Mouse (Mus musculus) B cell, adult 2 months (primary cell): Measurements from ENCODE around the gene Cnot8.
"Not testable (repeated sequence)": the region's sequence is repeated elsewhere in the genome, so short reads cannot be mapped to it uniquely, and the experiment has no call there.

Experiments used
- DNase-seq, 2 experiments: peaks; one replicate each; pipeline ENCODE4 v3.0.0; 2022

Cnot8 gene

DNA sequence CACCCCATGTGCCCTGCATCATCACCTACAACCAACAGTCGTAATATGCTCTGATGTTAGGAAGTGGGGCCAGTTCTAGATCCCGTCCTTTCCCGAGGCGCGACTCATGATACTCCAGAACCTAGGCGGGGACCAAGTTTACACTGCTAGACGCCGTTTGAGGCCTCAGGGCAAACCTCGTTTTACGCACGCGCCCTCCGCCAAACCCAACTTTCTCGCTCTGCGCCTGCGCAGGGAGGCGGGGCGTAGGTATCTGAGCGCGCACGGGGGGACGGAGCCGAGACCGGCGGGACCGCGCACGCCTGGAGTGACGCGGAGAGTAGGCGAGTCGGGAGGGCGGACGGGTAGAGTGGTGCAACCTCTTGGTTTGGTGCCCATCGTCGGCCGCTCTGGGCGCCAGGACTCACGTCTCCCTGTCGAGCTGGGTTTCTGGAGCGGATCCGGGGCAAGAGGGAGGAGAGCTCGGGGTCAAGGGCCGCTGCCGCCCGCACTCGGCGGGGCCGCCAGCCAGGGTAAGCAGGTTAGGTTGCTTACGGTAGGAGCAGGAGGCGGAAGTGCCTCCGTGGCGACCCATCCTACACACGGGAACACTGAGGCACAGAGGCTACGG, at the start of gene Cnot8:
TSS of gene Cnot8 (plus strand) at position 457 of the 610 bp plus-strand sequence.
- peak; percentile 99 to 100 for DNase-seq

DNA sequence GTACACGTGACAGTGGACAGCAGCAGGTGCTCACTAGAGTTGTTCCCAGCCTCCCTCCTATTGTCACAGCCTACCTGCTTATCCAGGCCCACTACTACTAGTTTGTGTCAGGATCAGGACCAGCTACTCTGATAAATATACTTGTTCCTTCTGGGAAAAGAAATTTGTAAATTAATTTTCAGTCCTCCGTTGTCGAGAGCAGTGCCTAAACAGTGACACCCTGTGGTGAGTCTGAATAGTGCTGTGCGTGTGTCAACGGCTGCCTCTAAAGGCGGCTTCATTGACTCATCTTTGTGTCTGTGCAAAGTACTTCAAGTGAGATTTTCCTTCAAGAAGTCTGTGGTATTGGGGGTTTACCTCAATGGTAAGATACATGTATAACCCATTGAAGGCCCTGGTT, 46.5 kb upstream of the Cnot8 start:
- peak; percentile 56 to 66 for DNase-seq

- DNase-seq = not testable (repeated sequence)
Observed at GRCm38 (mm10) chr11:58059752-58060151, 44.2 kb upstream of the Cnot8 start.

GRCm38 (mm10) chr11:58061218-58061617, 42.7 kb upstream of the Cnot8 start:
- DNase-seq = not testable (repeated sequence)

- no peak for DNase-seq
Observed at GRCm38 (mm10) chr11:58062586-58062985, 41.4 kb upstream of the Cnot8 start.

DNA sequence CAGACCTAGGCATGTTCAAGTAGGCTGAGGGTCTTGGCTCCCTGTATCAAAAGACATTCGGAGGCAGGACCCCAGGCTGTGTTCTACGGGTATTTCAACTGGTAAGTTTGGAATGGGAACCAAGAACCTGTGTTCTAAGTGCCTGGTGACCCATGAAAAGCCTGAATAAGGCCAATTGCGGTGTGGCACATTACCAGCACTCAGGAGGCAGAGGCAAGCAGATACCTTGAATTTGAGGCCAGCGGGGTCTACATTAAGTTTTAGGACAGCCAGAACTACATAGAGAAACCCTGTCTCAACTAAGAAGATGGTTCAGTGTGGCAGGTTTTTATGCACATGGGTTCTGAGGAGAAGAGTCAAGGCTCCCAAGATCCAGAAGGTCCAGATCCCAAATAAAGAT, 38.9 kb upstream of the Cnot8 start:
- no peak for DNase-seq

DNA sequence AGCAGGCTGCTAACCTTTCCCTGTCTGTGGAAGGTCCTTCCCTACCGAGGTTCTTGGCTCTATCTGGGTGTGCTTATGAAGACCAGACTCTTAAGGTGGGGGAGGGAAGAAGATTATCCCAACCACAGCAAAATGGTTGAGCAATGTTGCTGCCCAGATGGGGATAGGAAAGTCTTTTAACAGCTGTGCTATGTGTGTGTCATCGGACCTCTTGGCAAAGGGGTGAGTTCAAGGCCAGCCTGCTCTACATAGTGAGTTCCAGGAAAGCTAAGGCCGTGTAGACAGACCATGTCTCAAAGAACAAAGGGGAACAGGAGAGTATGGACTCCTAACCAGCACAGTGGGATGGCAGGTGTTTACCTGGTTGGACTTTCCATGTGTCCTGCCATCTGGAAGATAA, 31.0 kb upstream of the Cnot8 start:
- DNase-seq = no peak

- no peak for DNase-seq
Observed at GRCm38 (mm10) chr11:58077270-58077669, 26.7 kb upstream of the Cnot8 start.

GRCm38 (mm10) chr11:58081716-58082115, 22.2 kb upstream of the Cnot8 start:
- no peak for DNase-seq

GRCm38 (mm10) chr11:58092541-58092940, 11.4 kb upstream of the Cnot8 start:
- no peak for DNase-seq

DNA sequence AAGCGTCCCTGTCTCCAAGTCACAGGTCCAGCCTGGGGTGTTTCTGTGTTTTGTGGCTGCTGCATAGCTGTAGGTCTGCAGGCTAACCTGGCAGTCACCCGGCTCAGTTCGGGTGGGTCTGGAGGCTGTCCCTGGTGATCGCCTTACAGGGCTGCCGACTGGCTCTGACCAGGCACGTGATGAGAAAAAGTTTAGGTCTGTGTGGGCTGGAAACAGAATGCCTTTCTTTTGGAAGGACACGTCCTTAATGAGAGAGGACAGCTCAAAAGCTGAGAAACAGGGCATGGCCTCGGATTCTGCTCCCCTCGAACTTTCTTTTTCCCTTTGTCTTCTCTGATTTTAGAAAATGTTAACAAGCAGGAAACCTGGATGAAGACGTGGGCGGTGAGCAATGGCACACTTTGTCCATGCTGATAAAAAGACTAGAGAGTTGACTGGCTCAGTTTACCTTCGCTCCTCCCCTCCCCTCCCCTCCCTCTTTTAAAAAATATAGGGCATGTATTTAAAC, 10.9 kb upstream of the Cnot8 start, which contains the start of gene Gm12248:
TSS of gene Gm12248 (minus strand) at position 114 of the 508 bp plus-strand sequence.
- DNase-seq = no peak

GRCm38 (mm10) chr11:58094766-58095165, 9.2 kb upstream of the Cnot8 start:
- no peak for DNase-seq

GRCm38 (mm10) chr11:58095561-58095960, 8.4 kb upstream of the Cnot8 start:
- DNase-seq = no peak

- peak; percentile 52 to 58 for DNase-seq
Observed at GRCm38 (mm10) chr11:58096160-58096559, 7.8 kb upstream of the Cnot8 start.

DNA sequence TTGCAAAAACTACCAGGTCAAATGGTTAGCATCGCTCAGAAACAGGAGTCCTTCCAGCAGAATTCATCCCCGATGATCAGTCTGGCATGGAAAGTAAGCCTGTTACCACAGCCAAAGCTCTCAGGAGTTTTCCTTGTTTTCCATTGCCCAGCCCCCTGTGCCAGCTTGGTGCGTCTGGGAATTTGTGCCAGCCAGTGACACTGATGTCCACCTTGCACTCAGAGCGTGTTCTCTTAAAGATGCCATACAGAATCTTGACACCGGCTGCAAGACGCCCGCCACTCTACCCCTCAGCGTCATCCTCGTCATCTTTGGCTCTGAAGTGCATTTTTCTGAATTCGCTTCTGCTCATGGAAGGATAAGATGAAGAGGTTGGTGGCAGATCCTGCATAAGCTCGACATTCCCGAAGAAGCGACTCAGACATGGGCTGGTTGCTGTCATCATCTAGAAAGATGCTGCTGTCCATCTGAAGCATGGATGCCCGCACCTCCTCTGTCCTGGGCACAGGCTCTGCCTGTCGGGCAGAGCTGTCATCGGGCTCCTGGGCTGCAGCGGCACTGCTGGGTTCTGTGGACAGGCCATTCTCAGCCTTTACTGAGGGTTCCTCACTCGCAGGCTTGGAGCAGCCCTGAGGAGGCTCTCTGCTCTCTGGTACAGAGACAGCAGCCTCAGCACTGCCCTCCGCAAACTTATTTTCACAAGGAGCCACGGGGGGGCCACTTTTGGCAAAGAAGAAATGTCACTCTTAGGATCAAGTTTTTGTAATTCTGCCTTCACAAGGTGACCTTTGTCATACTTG, 6.9 kb upstream of the Cnot8 start:
- DNase-seq = peak in 1 of 2 experiments; percentile 9

DNA sequence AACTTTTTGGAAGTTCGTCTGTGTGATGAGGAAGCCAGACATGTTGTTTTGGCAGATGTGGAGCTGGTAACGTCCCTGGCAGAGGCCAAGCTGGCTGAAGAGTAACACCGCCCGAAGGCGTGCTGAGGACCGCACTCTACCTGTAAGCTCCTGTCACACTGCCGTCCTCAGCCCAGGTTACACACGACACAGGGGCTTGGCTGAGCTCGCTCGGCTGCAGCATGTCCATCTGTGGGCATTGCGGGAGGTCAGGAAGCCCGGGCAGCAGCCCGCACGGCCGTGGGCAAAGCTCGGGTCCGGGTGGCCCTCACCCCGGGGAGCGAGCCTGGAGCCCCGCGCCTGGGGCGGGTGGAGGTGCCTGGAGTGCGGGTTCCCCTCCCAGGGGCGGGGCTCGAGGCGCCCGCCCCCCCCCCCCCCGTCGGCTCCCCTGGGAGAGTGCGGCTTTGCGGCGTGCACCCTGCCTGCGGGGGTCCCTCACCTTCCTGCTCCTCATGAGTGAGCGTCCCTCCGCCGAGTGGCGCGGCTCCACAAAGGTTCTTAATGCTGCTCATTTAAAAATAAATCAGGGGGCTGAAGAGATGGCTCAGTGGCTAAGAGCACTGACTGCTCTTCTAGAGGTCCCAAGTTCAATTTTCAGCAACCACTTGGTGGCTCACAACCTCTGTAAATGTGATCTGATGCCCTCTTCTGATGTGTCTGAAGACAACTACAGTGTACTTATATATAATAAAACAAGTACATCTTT, 6.2 kb upstream of the Cnot8 start:
- peak; percentile 39 to 48 for DNase-seq

GRCm38 (mm10) chr11:58098366-58098720, 5.6 kb upstream of the Cnot8 start:
- DNase-seq = peak; percentile 46 to 52

GRCm38 (mm10) chr11:58100006-58100405, 3.9 kb upstream of the Cnot8 start:
- no peak for DNase-seq

- no peak for DNase-seq
Observed at GRCm38 (mm10) chr11:58101194-58101720, 2.7 kb upstream of the Cnot8 start.

- no peak for DNase-seq
Observed at GRCm38 (mm10) chr11:58102146-58102545, 1.8 kb upstream of the Cnot8 start.

- peak; percentile 65 to 76 for DNase-seq
Observed at GRCm38 (mm10) chr11:58102581-58103343, 1.2 kb upstream of the Cnot8 start.

GRCm38 (mm10) chr11:58103344-58103653, 654 bp upstream of the Cnot8 start:
- DNase-seq = no peak
